Mouse (Mus musculus): ENCODE measurements around the gene Aktip. TPM values are rescaled to one million over a fixed set of nuclear protein-coding genes. Genes with fewer than 3 reads are reported as not detected.

Gene Aktip
- total RNA-seq, 4 experiments from 2014 or later = 60.2 to 65.7 (median 62.4) TPM

Other genes starting within 250 kb of the Aktip start
- gene Rbl2, start 129.9 kb downstream of the Aktip start, total RNA-seq (2022) = 10 to 100 TPM; 34.6 to 46.1 (median 42.0) TPM
- gene Rpgrip1l, start 113.3 kb upstream of the Aktip start, total RNA-seq (2022) = 1 to 10 TPM; 3.4 to 5.3 (median 4.2) TPM
- gene Fto, start 113.5 kb upstream of the Aktip start, total RNA-seq (2022) = 10 to 100 TPM; 59.3 to 70.7 (median 65.1) TPM

Data from heart, adult 8-10 months (tissue).